Mouse (Mus musculus) heart, adult 8-10 months (tissue): ENCODE measurements at regions not wholly inside any gene's neighbourhood (a gene's known extent, or its start where the extent isn't known, plus 50 kb on each side); places are given as distances from the start of the nearest gene placed in this dataset.

Experiments used
- DNase-seq: peaks from one replicate; pipeline ENCODE4 v3.0.0; 2022; ENCODE audit warnings: low spot score

DNA sequence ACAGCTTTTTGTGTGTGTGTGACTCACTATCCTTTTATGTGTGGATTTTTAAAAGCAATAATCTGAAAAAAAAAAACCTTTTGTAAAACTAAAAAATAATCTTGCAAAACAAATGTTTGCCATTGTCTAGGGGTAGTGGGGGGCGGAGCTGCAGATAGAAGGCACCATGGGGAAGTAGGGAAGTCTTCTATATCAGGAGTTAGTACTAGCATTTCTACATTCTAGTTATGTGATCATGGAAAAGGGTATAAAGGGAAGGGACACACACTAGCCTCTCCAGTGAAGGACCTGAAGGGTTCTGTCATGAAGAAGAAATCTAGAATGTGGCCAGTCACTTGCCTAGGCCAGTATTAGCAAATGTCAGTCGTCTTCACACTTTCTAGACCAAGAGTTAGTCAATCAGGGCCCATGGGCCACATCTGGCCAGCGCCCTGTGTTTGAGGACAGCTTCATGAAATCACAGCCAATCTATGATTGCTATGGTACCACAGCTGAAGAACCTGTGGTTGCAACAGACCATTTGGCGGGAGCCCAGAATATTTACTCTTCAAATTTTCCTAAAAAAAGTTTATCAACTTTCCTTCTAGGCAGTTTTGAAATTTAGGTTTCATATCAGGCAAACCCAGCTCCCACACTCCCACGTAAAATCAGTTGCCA lies 101.9 kb upstream of the Cpeb2 start:
- no peak for DNase-seq

DNA sequence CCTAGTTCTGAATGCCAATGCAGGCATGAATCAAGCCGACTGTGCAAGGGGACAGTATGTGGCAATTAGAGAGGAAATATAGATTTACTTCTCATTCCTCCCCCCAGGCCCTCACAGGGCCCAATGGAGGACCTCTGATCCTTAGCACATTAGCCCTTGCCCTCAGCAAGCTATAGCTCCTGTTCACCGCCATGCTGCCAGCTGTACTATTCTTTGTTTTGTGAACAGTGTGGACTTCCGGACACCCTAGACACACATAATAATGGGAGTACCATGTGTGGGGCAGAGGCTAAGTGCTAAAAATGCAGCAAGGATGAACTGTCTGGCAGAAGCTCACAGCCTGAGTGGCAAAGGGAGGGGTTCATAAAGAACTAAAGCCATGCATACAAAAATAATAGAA lies 99.3 kb upstream of the Cpeb2 start:
- DNase-seq: no peak

DNA sequence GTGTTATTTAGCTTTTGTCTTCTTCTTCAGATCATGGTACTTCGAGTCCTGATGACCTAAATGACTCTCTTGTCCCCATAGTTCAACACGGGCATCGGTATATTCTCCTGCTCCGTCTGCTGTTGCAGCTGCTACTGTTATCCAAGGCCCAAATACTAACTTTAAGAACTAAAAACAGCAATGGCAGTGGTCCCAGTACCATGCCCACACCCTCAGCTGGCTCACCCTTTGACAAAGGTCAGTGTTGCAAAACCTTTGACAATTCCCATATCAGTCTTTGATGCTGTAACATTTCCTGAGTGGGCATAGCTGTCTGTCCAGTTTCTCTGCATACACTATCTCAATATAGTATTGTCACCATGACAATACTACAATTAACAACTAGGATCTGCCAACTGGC lies 96.8 kb upstream of the Cpeb2 start:
- no peak for DNase-seq

GRCm38 (mm10) chr5:43137777-43138176 lies 95.2 kb upstream of the Cpeb2 start:
- DNase-seq: no peak

- DNase-seq: no peak
These were observed 94.0 kb upstream of the Cpeb2 start for GRCm38 (mm10) chr5:43138931-43139486.

GRCm38 (mm10) chr5:43139813-43140212 lies 93.2 kb upstream of the Cpeb2 start:
- no peak for DNase-seq

- no peak for DNase-seq
These were observed 87.0 kb upstream of the Cpeb2 start for GRCm38 (mm10) chr5:43145939-43146338.

DNA sequence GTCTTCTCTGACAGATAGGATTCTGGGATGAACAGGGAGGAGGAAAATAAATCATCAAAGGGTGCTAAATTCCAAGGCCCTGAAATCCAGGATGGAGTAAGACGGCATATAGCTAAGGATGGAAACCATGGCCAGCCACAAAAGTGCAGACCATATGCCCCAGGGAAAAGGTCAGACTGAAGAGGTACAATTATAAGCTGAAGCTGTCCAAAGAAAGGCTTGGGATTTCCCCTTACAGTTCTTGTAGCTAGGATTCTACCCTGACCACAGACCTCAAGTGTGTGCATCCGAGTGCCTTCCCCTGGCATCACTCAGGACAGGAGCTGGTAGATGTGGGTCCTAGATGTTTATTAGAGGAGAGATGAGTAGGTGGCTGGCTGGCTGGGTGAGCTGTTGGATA lies 86.0 kb upstream of the Cpeb2 start:
- no peak for DNase-seq

DNA sequence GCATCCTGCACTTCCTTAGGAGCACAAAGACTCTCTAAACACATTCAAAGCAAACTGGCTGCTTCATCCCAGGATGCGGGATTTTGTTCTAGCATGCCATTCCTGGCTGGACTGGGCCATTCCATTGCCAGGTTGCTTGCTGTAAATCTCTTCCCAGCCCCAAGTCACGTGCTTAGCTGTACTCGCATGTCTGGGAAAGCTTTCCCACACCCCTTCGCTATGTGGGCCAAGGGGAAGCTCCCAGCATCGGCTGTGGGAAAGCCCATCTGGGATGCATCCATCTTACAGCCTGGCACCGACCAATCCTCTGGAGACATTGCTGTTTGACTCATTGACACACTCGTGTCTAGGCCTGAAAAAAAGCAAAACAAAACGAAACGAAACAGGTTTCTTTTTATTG lies 84.5 kb upstream of the Cpeb2 start:
- DNase-seq: no peak

- no peak for DNase-seq
These were observed 83.4 kb upstream of the Cpeb2 start for GRCm38 (mm10) chr5:43149559-43149958.

DNA sequence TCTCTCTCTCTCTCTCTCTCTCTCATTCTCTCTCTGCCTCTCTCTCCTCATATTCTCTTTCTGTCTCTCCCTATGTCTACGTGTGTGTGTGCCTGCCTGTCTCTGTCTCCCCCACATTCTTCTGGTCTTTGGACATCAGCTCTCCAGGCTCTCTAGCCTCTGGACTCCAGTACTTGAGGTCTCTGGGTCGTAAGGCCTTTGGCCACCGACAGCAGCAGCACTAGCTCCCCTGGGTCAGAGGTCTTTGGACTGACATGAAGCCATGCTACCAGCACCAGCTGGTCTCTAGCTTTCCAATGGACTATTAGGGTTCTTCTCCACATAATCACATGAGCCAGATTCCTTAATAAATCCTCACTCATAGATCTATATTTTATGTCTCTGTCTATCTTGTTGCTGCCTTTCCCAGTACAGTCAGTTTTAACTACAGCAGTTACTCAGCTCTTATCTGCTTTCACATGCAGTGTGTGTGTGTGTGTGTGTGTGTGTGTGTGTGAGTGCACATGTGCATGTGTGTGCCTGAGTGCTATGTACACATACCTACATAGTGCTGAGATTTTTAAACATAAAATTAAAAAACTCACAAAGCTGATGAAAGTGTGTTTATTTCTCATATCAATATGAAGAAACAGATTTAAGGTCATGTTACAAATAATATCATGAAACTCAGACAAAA lies 81.7 kb upstream of the Cpeb2 start:
- DNase-seq: no peak

DNA sequence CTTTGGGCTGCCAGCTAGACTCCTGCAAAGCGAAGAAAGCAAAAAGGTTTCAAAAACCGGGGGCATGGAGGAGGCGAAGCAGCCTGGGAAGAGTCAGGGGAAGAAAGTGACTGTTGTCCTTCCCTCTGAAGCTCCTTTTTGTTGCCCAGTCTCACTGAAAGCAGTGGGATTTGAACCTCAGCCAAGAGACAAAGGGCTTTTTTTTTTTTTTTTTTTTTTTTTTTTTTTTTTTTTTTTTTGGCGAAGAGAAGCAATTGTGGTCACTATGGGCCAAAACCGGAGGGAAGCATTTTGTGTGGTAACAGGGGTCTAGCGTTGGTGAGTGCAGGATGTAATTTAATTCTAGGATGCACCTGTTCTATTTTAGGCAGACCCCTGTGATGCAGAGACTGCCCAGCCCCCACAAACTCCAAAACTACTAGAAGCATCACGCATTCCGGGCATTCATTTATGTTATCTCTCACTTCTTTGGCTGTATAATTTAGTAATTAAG lies 80.8 kb upstream of the Cpeb2 start:
- no peak for DNase-seq

DNA sequence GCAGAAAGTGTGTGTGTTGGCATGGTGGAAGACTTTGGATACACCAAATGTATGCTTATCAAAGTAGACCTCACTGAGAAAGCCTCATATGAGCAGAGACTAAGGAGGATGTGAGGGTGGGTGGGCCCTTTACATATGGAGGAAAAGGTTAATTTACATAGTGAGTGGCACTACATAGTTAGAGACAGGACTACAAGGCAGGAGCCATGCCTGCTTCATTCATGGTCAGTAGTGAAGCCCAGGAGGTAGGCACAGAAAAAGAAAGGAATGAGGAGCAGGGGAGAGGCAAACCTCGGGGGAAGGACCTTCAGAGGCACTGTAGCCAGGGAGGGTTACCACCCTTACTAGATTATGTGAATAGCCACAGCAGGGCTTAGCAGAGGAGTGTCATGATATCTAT lies 80.1 kb upstream of the Cpeb2 start:
- DNase-seq: no peak

- DNase-seq: no peak
These were observed 76.2 kb upstream of the Cpeb2 start for GRCm38 (mm10) chr5:43156771-43157170.

GRCm38 (mm10) chr5:43160140-43160539 lies 72.8 kb upstream of the Cpeb2 start:
- DNase-seq: no peak

- no peak for DNase-seq
These were observed 51.5 kb upstream of the Cpeb2 start for GRCm38 (mm10) chr5:43181475-43181874.
